Mouse (Mus musculus): ENCODE measurements at regions not wholly inside any gene's neighbourhood (a gene's known extent, or its start where the extent isn't known, plus 50 kb on each side); places are given as distances from the start of the nearest gene placed in this dataset.

GRCm38 (mm10) chr6:100968080-100968856 is 134.8 kb downstream of the Ppp4r2 start:
- H3K4me1 ChIP-seq (replicated peaks; ENCODE audit: control insufficient read depth, insufficient read depth) = no peaks in the 10 kb centered on the region
- no peaks in the 10 kb centered on the region for H3K9me3 ChIP-seq (ENCODE audit: control insufficient read depth, low read length)
- ATAC-seq (ENCODE audit: low FRiP score, low TSS enrichment) (no peak), DNase-seq (ENCODE audit: low spot score) (no peak)
- H3K4me2 ChIP-seq (replicated peaks; ENCODE audit: low read depth) = no peak overlapping the region
- no peaks in the 10 kb centered on the region for H3K27me3 ChIP-seq (ENCODE audit: control insufficient read depth, insufficient read depth, low read length)
- H3K9ac ChIP-seq (ENCODE audit: low read length) = no peak overlapping the region
- WGBS = 81% methylated on average over 12 of the region's 12 CpGs
- no peaks in the 10 kb centered on the region for H3K36me3 ChIP-seq (ENCODE audit: control insufficient read depth, insufficient read depth, low read length)
- H3K4me3 ChIP-seq (ENCODE audit: low read depth, low read length) = no peak overlapping the region
- no peak overlapping the region for H3K27ac ChIP-seq (replicated peaks)
- TF ChIP-seq EP300 (optimal IDR thresholded peaks at IDR 0.05) = no peak
- TF ChIP-seq CTCF (IDR thresholded peaks at IDR 0.05; ENCODE audit: low read depth) = no peak

GRCm38 (mm10) chr6:100968960-100969359 is 135.5 kb downstream of the Ppp4r2 start:
- H3K36me3 ChIP-seq (ENCODE audit: control insufficient read depth, insufficient read depth, low read length) = no peaks in the 10 kb centered on the region
- TF ChIP-seq EP300 (optimal IDR thresholded peaks at IDR 0.05) = no peak
- TF ChIP-seq CTCF (IDR thresholded peaks at IDR 0.05; ENCODE audit: low read depth) = no peak
- no peak overlapping the region for H3K4me2 ChIP-seq (replicated peaks; ENCODE audit: low read depth)
- ATAC-seq (ENCODE audit: low FRiP score, low TSS enrichment) (no peak), DNase-seq (ENCODE audit: low spot score) (no peak)
- no peaks in the 10 kb centered on the region for H3K9me3 ChIP-seq (ENCODE audit: control insufficient read depth, low read length)
- no peak overlapping the region for H3K9ac ChIP-seq (ENCODE audit: low read length)
- H3K4me1 ChIP-seq (replicated peaks; ENCODE audit: control insufficient read depth, insufficient read depth) = no peaks in the 10 kb centered on the region
- H3K4me3 ChIP-seq (ENCODE audit: low read depth, low read length) = no peak overlapping the region
- WGBS = 56% methylated on average over 1 of the region's 1 CpGs
- H3K27me3 ChIP-seq (ENCODE audit: control insufficient read depth, insufficient read depth, low read length) = no peaks in the 10 kb centered on the region
- no peak overlapping the region for H3K27ac ChIP-seq (replicated peaks)

GRCm38 (mm10) chr6:100970810-100971447 is 137.5 kb downstream of the Ppp4r2 start:
- Histone ChIP-seq H3K27ac (replicated peaks) (no peak overlapping the region), H3K9ac (ENCODE audit: low read length) (no peak overlapping the region), H3K4me3 (ENCODE audit: low read depth, low read length) (no peak overlapping the region), H3K36me3 (ENCODE audit: control insufficient read depth, insufficient read depth, low read length) (no peaks in the 10 kb centered on the region), H3K9me3 (ENCODE audit: control insufficient read depth, low read length) (no peaks in the 10 kb centered on the region), H3K27me3 (ENCODE audit: control insufficient read depth, insufficient read depth, low read length) (no peaks in the 10 kb centered on the region), H3K4me2 (replicated peaks; ENCODE audit: low read depth) (no peak overlapping the region), H3K4me1 (replicated peaks; ENCODE audit: control insufficient read depth, insufficient read depth) (no peaks in the 10 kb centered on the region)
- no peak for TF ChIP-seq CTCF (IDR thresholded peaks at IDR 0.05; ENCODE audit: low read depth)
- DNase-seq (ENCODE audit: low spot score) (no peak), ATAC-seq (ENCODE audit: low FRiP score, low TSS enrichment) (no peak)
- 75% methylated on average over 8 of the region's 8 CpGs for WGBS

GRCm38 (mm10) chr6:100971462-100971955 is 138.1 kb downstream of the Ppp4r2 start:
- no peak for DNase-seq (ENCODE audit: low spot score)

GRCm38 (mm10) chr6:100973366-100974090 is 140.1 kb downstream of the Ppp4r2 start:
- Histone ChIP-seq H3K4me2 (replicated peaks; ENCODE audit: low read depth) (no peak overlapping the region), H3K36me3 (ENCODE audit: control insufficient read depth, insufficient read depth, low read length) (no peaks in the 10 kb centered on the region), H3K27me3 (ENCODE audit: control insufficient read depth, insufficient read depth, low read length) (no peaks in the 10 kb centered on the region), H3K27ac (replicated peaks) (no peak overlapping the region), H3K4me3 (ENCODE audit: low read depth, low read length) (no peak overlapping the region), H3K9me3 (ENCODE audit: control insufficient read depth, low read length) (no peaks in the 10 kb centered on the region), H3K4me1 (replicated peaks; ENCODE audit: control insufficient read depth, insufficient read depth) (no peaks in the 10 kb centered on the region), H3K9ac (ENCODE audit: low read length) (no peak overlapping the region)
- TF ChIP-seq EP300 (optimal IDR thresholded peaks at IDR 0.05) (no peak), CTCF (IDR thresholded peaks at IDR 0.05; ENCODE audit: low read depth) (no peak)
- ATAC-seq (ENCODE audit: low FRiP score, low TSS enrichment) (no peak), DNase-seq (ENCODE audit: low spot score) (no peak)
- 71% methylated on average over 9 of the region's 9 CpGs for WGBS

More at GRCm38 (mm10) chr6:100971462-100971955, 138.1 kb downstream of the Ppp4r2 start:
- Histone ChIP-seq H3K4me1 (replicated peaks; ENCODE audit: control insufficient read depth, insufficient read depth) (no peaks in the 10 kb centered on the region), H3K4me3 (ENCODE audit: low read depth, low read length) (no peak overlapping the region), H3K9ac (ENCODE audit: low read length) (no peak overlapping the region), H3K9me3 (ENCODE audit: control insufficient read depth, low read length) (no peaks in the 10 kb centered on the region), H3K27ac (replicated peaks) (no peak overlapping the region), H3K27me3 (ENCODE audit: control insufficient read depth, insufficient read depth, low read length) (no peaks in the 10 kb centered on the region), H3K4me2 (replicated peaks; ENCODE audit: low read depth) (no peak overlapping the region), H3K36me3 (ENCODE audit: control insufficient read depth, insufficient read depth, low read length) (no peaks in the 10 kb centered on the region)
- TF ChIP-seq EP300 (optimal IDR thresholded peaks at IDR 0.05) = no peak
- TF ChIP-seq CTCF (IDR thresholded peaks at IDR 0.05; ENCODE audit: low read depth) = no peak
- ATAC-seq (ENCODE audit: low FRiP score, low TSS enrichment) = no peak
- 62% methylated on average over 6 of the region's 6 CpGs for WGBS
